Mouse (Mus musculus): ENCODE results near the gene Tamm41. TPM values are rescaled to one million over a fixed set of nuclear protein-coding genes. Genes with fewer than 3 reads are reported as not detected.

Gene Tamm41
- total and polyA plus RNA-seq, 2 experiments: 4.8 to 8.0 TPM

GRCm38 (mm10) chr6:115062605-115063350, 25.1 kb upstream of the Tamm41 start:
- no peaks in the 10 kb centered on the region for H3K79me2 ChIP-seq (ENCODE audit: control insufficient read depth, insufficient read depth, low read length)
- no peaks in the 10 kb centered on the region for H3K27me3 ChIP-seq (ENCODE audit: control insufficient read depth, insufficient read depth, low read length)
- no peaks in the 10 kb centered on the region for H3K36me3 ChIP-seq (ENCODE audit: control insufficient read depth, insufficient read depth, low read length)
- no peaks in the 10 kb centered on the region for H3K4me1 ChIP-seq (ENCODE audit: control insufficient read depth, insufficient read depth, low read length)
- no peak overlapping the region for H3K4me3 ChIP-seq (ENCODE audit: insufficient read depth, low read depth, low read length)
- no peak overlapping the region for H3K9ac ChIP-seq (ENCODE audit: low read depth, low read length)
- TF ChIP-seq POLR2A (IDR thresholded peaks at IDR 0.05; ENCODE audit: extremely low read depth, insufficient read depth, low read length) (no peak), CTCF (IDR thresholded peaks at IDR 0.05; ENCODE audit: low read depth, low read length) (no peak)
- no peak overlapping the region for H3K27ac ChIP-seq (replicated peaks; ENCODE audit: insufficient read depth, low read depth, low read length)
- WGBS: 79% methylated on average over 5 of the region's 5 CpGs
- no peak for DNase-seq (ENCODE audit: extremely low read depth, low read depth, low spot score)

GRCm38 (mm10) chr6:115059227-115059626, 21.6 kb upstream of the Tamm41 start:
- Histone ChIP-seq H3K79me2 (ENCODE audit: control insufficient read depth, insufficient read depth, low read length) (no peaks in the 10 kb centered on the region), H3K4me1 (ENCODE audit: control insufficient read depth, insufficient read depth, low read length) (no peaks in the 10 kb centered on the region), H3K27ac (replicated peaks; ENCODE audit: insufficient read depth, low read depth, low read length) (no peak overlapping the region), H3K27me3 (ENCODE audit: control insufficient read depth, insufficient read depth, low read length) (no peaks in the 10 kb centered on the region), H3K36me3 (ENCODE audit: control insufficient read depth, insufficient read depth, low read length) (no peaks in the 10 kb centered on the region), H3K9ac (ENCODE audit: low read depth, low read length) (no peak overlapping the region), H3K4me3 (ENCODE audit: insufficient read depth, low read depth, low read length) (no peak overlapping the region)
- WGBS: 63% methylated on average over 5 of the region's 5 CpGs
- no peak for DNase-seq (ENCODE audit: extremely low read depth, low read depth, low spot score)
- no peak for TF ChIP-seq CTCF (IDR thresholded peaks at IDR 0.05; ENCODE audit: low read depth, low read length)
- TF ChIP-seq POLR2A (IDR thresholded peaks at IDR 0.05; ENCODE audit: extremely low read depth, insufficient read depth, low read length): no peak

- no peaks in the 10 kb centered on the region for H3K36me3 ChIP-seq (ENCODE audit: control insufficient read depth, insufficient read depth, low read length)
- WGBS: 26% methylated on average over 2 of the region's 2 CpGs
Observed at GRCm38 (mm10) chr6:115056699-115057098, 19.0 kb upstream of the Tamm41 start.

GRCm38 (mm10) chr6:115055440-115055839, 17.8 kb upstream of the Tamm41 start:
- 88% methylated on average over 4 of the region's 4 CpGs for WGBS

More at GRCm38 (mm10) chr6:115056699-115057098, 19.0 kb upstream of the Tamm41 start:
- Histone ChIP-seq H3K27ac (replicated peaks; ENCODE audit: insufficient read depth, low read depth, low read length) (no peak overlapping the region), H3K79me2 (ENCODE audit: control insufficient read depth, insufficient read depth, low read length) (no peaks in the 10 kb centered on the region), H3K9ac (ENCODE audit: low read depth, low read length) (no peak overlapping the region), H3K27me3 (ENCODE audit: control insufficient read depth, insufficient read depth, low read length) (no peaks in the 10 kb centered on the region), H3K4me1 (ENCODE audit: control insufficient read depth, insufficient read depth, low read length) (no peaks in the 10 kb centered on the region), H3K4me3 (ENCODE audit: insufficient read depth, low read depth, low read length) (no peak overlapping the region)
- DNase-seq (ENCODE audit: extremely low read depth, low read depth, low spot score): no peak
- no peak for TF ChIP-seq CTCF (IDR thresholded peaks at IDR 0.05; ENCODE audit: low read depth, low read length)
- no peak for TF ChIP-seq POLR2A (IDR thresholded peaks at IDR 0.05; ENCODE audit: extremely low read depth, insufficient read depth, low read length)

GRCm38 (mm10) chr6:115051586-115052197, 14.0 kb upstream of the Tamm41 start:
- DNase-seq (ENCODE audit: extremely low read depth, low read depth, low spot score): no peak
- 70% methylated on average over 6 of the region's 6 CpGs for WGBS
- TF ChIP-seq POLR2A (IDR thresholded peaks at IDR 0.05; ENCODE audit: extremely low read depth, insufficient read depth, low read length) (no peak), CTCF (IDR thresholded peaks at IDR 0.05; ENCODE audit: low read depth, low read length) (no peak)
- H3K79me2 ChIP-seq (ENCODE audit: control insufficient read depth, insufficient read depth, low read length): no peaks in the 10 kb centered on the region
- no peaks in the 10 kb centered on the region for H3K36me3 ChIP-seq (ENCODE audit: control insufficient read depth, insufficient read depth, low read length)
- H3K27me3 ChIP-seq (ENCODE audit: control insufficient read depth, insufficient read depth, low read length): no peaks in the 10 kb centered on the region
- H3K9ac ChIP-seq (ENCODE audit: low read depth, low read length): no peak overlapping the region
- H3K4me3 ChIP-seq (ENCODE audit: insufficient read depth, low read depth, low read length): no peak overlapping the region
- H3K27ac ChIP-seq (replicated peaks; ENCODE audit: insufficient read depth, low read depth, low read length): no peak overlapping the region
- no peaks in the 10 kb centered on the region for H3K4me1 ChIP-seq (ENCODE audit: control insufficient read depth, insufficient read depth, low read length)

More at GRCm38 (mm10) chr6:115055440-115055839, 17.8 kb upstream of the Tamm41 start:
- Histone ChIP-seq H3K9ac (ENCODE audit: low read depth, low read length) (no peak overlapping the region), H3K27me3 (ENCODE audit: control insufficient read depth, insufficient read depth, low read length) (no peaks in the 10 kb centered on the region), H3K4me1 (ENCODE audit: control insufficient read depth, insufficient read depth, low read length) (no peaks in the 10 kb centered on the region), H3K4me3 (ENCODE audit: insufficient read depth, low read depth, low read length) (no peak overlapping the region), H3K36me3 (ENCODE audit: control insufficient read depth, insufficient read depth, low read length) (no peaks in the 10 kb centered on the region), H3K27ac (replicated peaks; ENCODE audit: insufficient read depth, low read depth, low read length) (no peak overlapping the region), H3K79me2 (ENCODE audit: control insufficient read depth, insufficient read depth, low read length) (no peaks in the 10 kb centered on the region)
- no peak for DNase-seq (ENCODE audit: extremely low read depth, low read depth, low spot score)
- TF ChIP-seq CTCF (IDR thresholded peaks at IDR 0.05; ENCODE audit: low read depth, low read length) (no peak), POLR2A (IDR thresholded peaks at IDR 0.05; ENCODE audit: extremely low read depth, insufficient read depth, low read length) (no peak)

GRCm38 (mm10) chr6:115049015-115049414, 11.3 kb upstream of the Tamm41 start:
- Histone ChIP-seq H3K4me3 (ENCODE audit: insufficient read depth, low read depth, low read length) (no peak overlapping the region), H3K4me1 (ENCODE audit: control insufficient read depth, insufficient read depth, low read length) (no peaks in the 10 kb centered on the region), H3K36me3 (ENCODE audit: control insufficient read depth, insufficient read depth, low read length) (no peaks in the 10 kb centered on the region), H3K27ac (replicated peaks; ENCODE audit: insufficient read depth, low read depth, low read length) (no peak overlapping the region), H3K27me3 (ENCODE audit: control insufficient read depth, insufficient read depth, low read length) (no peaks in the 10 kb centered on the region), H3K9ac (ENCODE audit: low read depth, low read length) (no peak overlapping the region), H3K79me2 (ENCODE audit: control insufficient read depth, insufficient read depth, low read length) (no peaks in the 10 kb centered on the region)
- no peak for DNase-seq (ENCODE audit: extremely low read depth, low read depth, low spot score)
- TF ChIP-seq POLR2A (IDR thresholded peaks at IDR 0.05; ENCODE audit: extremely low read depth, insufficient read depth, low read length) (no peak), CTCF (IDR thresholded peaks at IDR 0.05; ENCODE audit: low read depth, low read length) (peak; percentile 24; the same call in 1 of the 2 replicates)
- 17% methylated on average over 4 of the region's 4 CpGs for WGBS
